Mouse (Mus musculus) ES-CJ7 (cell line): ENCODE data around the gene Clip4.

ENCODE experiments used
- DNase-seq: peaks from one replicate; pipeline ENCODE4 v3.0.0; 2011; ENCODE audit warnings: low read depth, low spot score

Gene Clip4

DNA sequence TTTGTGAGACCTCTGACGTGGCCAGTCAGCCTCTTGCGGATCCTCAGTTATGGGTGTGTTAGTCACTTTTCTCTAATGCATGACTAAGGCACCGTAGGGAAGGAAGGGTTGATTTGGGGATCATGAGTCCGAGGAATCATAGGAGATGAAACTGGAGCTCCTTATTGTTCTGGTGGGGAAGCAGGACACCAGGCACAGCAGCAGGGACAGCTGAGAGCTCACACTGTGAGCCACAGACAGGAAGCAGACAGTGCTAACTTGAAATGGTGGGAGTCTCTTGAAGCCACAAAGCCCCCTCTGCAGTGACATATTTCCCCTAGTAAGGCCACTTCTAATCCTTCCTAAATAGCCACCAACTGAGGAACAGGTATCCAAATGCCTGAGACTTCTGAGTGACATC lies 22.8 kb downstream of the Clip4 start:
- no peak for DNase-seq

DNA sequence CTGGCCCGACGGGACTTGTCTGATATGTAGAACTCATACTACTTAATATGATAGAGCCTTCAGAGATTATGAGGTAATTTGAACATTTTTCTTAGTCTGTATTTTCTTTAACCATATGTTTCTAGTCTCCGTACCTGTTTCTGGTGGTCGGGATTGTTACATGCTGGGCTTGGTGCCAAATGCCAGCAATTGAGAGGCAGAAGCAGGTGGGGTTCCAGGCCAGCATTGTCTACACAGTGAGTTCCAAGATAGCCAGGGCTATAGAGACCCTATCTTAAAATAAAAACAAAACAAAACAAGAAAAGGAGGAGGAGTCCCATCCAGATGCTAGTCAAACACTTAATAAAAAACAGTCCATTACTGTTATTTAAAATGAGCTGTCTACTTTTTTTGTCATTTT lies 23.3 kb downstream of the Clip4 start:
- DNase-seq: no peak

DNA sequence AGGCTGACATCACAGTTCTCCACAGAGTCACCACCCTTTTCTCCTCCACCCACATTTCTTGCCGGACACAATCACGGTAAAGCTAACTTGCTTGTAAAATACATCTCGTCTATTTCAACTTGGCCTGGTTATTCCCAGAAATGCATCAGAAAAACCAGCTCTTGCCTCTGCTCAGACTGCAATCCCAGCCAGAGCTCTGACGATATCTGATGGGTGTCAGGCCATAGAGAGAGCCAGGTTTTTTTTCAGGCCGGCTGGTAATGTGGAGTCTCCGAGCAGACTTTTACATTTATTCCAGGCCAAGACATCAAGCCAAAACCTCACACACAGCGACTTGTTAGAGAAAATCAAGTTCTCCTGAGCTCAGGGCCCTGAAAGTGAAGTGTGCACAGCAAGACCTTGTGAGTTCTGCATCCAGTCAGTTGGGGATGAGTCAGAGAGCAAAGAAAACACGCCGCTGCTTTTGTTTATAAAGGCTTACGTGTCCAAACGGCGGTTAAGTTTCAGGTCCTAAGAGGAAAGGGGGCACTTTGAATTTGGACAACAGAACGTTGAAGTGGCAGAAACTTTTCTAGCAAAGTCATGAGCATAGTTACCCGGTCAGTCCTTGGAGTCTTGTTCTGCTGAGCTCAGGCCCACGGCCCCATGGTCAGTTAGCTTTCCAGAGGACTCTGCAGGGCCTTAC lies 27.4 kb downstream of the Clip4 start:
- DNase-seq: no peak

DNA sequence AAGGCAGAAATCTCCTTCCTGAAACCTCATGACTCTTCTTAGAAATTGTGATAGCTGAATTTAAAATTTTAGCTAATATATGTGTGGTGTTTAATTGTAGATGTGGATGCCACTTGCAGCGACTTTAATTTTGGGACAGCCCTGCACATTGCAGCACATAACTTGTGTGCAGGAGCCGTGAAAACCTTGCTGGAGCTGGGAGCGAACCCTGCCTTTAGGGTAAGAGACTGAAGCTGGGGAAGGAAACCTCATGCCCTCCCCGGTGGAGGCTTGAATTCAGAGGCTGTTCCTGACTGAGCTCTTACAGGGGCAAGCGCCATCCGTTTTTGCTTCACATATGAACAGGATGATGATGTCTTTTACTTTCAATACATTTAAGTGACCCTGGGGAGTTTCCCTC lies 35.2 kb downstream of the Clip4 start:
- no peak for DNase-seq

DNA sequence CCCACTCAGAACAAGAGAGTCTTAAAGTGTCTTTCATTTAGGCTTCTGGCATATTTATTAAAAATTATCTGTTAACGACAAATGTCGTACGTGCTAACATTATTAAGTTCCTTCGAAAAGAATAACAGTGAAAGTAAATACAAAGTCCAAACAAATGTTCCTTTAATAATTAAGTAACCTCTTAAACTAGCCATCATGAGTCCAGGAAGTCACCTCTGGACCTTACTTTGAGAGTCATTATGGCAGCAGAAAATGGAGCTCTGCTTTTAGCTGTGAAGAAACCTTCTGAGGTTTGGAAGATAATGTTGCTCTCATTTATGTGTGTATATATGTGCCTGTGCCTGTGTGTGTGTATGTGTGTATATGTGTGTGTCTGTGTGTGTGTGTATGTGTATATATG lies 35.6 kb downstream of the Clip4 start:
- no peak for DNase-seq

DNA sequence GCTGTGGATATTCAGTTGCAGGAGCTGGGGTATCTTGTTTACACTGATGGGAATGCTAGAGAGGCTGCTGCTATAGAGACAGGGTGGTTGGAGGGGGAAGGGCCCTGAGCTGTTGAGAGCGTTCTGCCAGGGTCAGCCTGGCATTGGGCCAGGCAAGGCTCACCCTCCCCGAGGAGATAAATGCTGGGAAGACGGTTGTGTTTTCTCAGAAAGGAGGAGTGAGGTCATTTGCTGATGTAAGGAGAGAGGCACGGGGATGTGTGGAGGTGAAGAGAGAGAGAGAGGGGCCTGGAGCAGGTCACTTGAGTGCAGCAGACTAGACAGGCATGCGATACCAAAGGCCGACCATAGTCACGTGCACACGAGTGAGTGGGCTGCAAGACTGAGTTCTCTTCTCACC lies 42.8 kb downstream of the Clip4 start:
- DNase-seq: no peak

DNA sequence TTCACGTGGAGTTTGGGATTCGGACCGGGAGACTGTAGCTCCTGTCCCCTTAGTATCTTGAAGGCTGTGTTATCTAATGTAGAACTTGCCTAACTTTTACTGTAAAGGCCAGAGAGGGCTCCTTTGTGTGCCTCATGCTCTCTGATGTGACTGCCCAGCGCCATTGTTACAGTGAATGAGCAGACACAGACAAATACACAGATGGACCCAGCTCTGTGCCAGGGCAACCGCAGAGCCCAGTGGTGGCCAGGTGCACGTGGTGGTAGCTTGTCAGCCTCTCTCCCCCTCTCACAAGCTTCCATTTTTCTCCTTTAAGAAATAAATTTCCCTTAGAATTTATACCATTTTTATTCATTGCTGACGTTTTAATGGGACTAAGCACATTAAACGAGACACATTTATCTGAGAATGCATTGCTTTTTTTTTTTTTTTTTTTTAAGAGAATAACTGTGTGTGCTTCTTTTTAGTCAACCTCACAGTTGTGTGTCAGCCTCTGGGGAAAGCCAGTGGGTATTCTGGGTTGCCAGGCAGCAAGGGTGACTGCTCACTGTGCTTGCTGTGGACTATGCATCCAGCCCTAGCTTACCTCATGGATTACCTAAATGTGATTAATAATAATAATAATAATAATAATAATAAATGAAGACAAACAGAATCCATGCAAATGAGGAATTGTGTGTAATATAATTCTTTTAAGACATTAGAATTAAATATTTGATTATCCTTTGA lies 48.0 kb downstream of the Clip4 start:
- no peak for DNase-seq

DNA sequence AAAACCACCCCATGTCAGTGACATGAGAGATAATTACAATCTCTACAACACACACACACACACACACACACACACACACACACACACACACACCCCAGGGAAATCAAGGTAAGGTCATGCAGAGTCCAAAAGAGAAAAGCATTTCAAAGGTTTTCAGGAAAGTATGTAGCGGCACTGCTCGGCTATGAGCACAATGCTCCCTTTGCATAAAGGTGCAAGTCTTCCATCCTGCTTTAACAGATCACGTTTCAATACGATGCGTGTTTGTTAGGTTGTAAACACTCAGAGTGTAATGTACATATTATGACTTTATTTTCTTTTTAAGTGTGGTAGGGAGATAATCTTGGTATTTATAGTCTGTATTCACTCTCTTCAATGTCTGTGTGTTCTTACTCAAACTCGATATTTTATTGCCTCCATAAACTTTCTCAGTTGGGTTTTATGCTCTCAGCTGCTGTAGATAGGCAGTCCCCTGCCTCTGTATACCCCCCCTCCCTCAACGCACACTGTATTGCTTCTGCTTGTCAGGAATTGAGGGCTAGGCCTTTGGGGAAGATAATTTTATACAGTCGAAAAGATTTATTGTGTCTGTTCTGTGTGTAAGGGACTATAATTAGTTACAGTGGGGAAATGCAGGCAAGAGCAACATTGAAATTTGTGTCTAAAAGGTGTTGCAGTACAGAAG lies 55.5 kb downstream of the Clip4 start:
- no peak for DNase-seq

DNA sequence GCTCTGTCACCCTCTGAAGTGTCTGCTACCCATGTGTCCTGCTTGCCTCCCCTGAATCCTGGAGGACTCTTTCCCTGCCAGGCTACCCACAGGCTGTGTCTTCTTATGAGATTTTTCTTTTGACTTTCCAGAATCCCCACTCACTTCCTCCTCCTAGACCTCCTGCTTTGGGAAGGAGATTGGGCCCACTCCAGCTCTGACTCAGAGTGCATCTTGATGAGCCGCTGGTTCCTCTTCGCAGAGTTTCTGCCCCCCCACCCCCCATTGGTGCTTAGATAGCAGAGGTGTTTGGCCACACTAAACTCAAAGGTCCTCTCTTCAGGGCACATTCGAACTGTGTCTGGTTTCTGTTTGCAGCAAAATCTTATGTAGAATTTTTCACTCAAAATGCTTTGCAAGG lies 58.3 kb downstream of the Clip4 start:
- DNase-seq: no peak

DNA sequence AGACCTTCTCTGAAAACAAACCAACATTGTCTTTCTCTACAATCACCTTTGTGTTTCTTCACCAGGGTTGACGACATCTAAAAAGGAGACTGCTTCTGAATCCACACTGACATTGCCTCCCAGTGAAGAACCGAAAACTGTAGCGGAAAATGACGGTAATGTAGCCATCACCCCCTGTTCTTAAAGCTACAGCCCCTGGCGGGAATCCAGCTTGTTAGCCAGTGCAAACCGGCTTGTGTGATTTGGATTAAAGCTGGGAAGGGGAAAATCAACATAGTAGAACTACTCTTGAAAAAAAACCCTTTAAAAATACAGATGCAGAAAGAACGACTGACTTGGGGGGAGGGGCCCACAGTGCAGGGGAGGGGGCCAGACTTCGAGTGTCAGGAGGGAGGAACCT lies 59.4 kb downstream of the Clip4 start:
- DNase-seq: no peak

DNA sequence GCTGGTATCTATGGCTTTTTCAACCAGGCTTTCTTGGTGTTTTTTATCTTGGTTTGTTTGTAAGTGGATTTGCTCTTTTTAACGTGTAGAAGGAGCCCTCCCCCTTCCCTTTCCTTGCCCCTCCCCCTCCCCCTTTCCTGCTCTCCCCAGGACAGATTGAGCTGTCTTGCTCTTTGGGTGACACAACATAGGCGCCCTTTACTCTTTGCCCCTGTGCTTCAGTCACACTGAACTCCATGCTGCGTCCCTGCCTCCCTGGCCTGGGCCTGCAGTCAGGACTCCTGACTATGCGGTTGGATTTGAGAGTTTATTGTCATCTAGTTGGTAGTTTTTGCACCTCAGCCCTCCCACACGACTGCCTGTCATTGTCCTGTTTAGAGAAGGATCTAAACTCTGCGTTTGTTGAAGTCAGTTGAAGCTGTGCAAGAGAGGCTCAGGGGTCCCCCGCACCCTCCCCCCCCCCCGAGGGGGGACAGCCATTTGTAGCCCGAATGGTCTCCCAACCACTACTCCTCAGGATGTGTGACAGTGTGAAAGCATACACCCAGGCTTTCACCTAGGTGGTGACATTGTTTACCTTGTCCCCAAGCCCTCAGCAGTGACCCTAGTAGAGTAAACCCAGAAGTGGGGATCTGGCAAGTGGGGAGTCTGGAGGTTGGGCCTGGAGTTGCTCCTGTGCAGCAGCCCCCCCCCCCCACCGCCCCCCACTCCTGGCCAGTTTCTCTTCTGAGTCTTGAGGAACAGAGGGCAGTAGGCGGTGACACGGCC lies 60.6 kb downstream of the Clip4 start:
- no peak for DNase-seq

DNA sequence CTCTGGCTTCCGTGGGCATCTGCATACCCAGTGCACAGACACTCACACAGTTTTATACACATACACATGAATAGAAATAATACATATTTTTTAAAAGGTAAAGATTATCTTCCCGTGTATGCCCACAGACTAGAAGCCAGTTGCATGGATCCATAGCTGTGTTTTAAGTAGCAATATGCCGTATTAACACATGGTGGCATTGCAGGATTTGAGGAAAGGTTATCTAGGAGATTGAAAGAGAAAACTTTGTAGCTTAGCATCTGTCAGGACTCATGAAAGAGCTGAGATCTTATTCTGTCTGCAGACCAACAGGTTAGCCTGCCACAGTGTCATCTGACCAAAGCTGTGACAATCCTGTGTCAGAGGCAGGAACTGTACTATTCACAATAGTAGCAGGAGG lies 63.7 kb downstream of the Clip4 start:
- no peak for DNase-seq

DNA sequence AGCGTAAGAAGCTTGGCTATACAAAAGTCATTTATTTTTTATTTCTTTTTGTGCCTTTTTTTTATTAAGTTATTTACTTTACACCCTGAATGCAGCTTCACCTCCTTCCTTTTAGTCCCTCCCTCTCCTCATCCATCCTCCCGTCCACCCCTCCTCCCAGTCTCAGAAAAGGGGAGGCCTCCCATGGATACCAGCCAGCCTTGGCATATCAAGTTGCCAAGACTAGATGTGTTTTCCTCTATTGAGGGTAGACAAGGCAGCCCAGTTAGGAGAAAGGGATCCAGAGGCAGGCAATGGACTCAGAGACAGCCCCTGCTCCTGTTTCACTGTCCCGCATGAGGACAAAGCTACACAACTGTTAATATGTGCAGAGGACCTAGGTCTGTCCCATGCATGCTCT lies 93.9 kb downstream of the Clip4 start:
- no peak for DNase-seq

DNA sequence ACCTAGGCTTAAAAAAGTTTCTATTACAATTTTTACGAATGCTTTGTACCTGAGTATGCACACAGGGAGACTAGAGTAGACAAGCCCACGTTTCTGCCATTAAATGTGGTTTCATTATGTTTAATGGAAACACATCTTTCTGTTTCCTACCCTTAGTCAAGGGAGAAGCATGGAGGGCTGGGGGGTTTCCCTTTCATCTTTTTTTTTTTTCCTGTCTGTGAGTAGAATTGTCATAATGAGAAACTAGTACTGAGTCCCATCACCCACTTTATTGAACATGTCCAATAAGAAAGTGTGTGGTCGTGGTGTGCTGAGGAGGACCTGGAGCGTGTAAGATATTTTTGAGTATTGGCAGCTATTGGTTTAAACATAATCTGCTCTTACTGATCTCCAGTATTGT lies 94.6 kb downstream of the Clip4 start:
- no peak for DNase-seq

DNA sequence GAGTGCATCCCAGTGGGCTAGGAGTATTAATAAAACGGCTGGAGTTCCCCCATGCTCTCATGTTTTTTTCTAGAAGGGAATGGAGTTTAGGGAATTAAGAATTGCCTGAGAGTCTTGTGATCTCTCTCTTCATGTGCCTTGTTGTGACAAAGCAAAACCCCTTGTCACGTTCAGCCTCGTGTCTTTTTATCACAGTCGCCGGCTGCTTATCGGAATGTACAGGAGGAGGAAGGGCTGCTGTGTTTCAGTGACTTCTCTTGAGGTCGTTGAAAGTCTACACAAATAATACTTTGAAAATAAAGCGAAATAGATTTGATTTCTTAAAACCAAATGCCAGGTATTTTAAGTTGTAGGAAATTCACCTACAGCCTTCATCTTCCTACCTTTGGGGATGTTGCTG lies 95.8 kb downstream of the Clip4 start:
- no peak for DNase-seq

DNA sequence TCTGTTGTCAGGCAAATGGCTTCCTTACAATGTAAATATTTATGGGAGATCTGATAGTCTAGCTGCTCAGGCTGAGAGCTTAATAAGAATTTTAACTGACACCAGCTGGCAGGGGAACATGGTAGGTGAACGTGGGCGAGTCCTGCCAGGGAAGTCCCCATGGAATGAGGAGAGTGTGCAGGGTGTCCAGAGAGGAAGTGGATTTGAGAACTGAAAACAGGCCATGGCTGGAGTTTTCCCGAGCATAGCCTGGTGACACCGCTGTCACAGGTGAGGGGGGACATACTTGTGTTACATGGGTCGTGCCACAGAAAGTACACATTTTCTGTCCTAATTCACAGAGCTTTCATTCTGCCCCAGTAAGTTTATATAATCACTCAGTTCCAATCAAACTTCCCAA lies 97.2 kb downstream of the Clip4 start:
- no peak for DNase-seq

DNA sequence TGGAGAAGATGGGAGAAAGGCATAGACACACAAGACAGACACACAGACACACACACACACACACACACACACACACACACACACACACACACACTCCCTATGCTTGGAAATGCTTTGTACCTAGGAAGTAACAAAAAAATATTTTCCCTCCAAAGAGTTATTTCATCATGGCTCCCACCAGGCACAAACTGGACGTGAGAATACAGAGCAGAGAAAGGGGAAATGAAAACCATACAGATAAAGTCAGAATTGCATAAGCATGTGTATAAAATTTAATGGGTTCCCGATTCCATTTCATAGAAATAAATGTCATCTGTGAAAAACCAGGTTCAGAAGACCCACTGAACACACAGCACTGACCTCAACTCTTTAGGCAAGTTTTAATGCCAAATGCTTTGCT lies 99.6 kb downstream of the Clip4 start:
- no peak for DNase-seq

DNA sequence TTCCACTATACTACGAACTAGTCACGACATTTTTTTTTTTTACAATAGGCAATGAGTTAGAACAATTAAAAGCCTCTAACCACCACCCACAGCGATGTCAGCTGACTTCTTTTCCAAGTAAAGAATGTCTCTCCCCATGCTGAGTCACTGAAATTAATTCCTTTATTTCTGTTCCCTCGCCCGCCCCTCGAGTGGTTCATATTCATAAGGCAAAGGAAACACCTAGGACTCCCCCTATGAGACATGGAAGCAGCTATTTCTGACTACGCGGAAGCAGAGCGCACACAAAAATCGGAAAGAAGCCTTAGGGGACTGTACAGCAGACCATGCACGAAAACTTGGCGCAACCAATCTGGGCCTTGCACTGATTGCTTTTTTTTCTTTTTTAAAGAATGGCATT lies 100.6 kb downstream of the Clip4 start:
- no peak for DNase-seq

DNA sequence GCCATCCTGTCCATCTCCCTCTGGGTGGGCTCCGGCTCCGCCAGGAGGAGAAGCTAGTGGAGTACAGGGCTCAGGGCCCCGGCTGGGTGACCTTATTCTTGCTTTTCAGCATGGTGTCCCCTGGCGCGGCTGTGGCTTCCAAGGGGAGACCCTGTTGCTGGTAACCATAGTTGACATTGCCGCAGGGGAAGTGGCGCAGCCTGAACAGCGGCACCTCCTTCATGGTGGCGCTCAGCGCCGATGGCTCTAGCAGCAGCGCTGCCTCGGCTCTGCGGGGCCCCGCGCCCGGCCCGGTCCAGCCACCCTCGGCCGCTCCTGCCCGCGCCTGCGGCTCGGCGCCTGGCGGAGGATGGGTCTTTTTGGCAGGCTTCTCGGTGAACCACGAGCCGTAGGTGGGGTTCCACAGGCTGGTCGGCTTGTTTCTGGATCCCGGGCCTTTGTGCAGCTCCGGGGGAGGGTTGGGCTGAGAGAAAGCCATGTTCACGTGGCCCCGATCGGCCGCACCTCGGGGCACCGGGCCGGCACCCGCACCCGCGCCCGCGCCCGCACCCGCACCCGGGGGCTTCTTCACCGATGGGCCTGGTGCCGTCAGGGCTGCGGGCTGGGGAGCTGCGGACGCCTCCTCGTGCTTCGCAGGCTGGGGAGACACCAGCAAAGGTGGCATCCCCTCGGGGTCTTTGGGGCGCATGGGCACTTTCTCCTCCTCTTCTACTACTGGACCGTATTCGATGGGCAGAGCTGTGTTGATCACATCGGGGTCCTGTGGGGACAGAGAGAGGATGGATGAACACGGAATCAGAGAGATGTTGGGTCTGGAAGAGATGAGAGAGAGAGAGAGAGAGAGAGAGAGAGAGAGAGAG lies 101.3 kb downstream of the Clip4 start:
- peak; percentile 25 for DNase-seq

DNA sequence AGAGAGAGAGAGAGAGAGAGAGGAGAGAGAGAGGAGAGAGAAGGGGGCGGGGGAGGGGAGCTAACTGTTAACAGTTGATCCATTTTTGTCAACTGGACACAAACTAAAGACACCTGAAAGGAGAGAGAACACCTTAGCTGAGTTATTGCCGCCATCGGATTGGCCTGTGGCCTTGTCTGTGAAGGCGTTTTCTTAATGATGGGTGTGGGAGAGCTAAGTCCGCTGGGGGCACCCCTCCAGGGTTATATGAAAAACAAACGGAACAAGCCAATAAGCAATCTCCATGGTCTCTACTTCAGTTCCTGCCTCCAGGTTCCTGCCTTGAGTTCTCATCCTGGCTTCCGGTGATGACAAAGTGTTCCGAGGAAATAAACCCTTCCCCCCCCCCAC lies 102.0 kb downstream of the Clip4 start:
- DNase-seq: no peak

DNA sequence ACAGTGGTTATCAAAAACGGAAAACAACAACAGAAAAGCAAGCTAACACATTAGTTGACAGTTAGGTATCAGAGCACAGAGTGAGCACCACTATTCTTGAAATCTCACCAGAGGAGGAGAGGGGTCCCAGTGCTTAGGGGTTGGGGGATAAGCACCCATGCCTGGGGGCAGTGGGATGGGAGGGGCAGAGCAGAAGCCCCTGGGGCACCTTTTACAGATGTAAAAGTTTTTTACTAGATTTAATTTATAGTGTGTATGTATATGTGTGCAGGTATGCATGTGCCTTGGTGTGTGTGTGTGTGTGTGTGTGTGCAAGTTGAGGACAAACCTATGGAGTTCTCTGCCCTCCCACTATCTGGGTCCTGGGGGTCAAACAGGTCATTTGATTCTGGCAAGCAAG lies 102.4 kb downstream of the Clip4 start:
- DNase-seq: no peak
